Mouse (Mus musculus) kidney, embryonic 16.5 days (tissue): ENCODE measurements around the gene Sertad2. TPM values are rescaled to one million over a fixed set of nuclear protein-coding genes. Genes with fewer than 3 reads are reported as not detected.

Source experiments
- ATAC-seq: fragments of 200-750 bp; cut with Nextera tagmentation; 2 replicates; pipeline ENCODE4 v1.8.0; 2017; ENCODE audit warnings: moderate TSS enrichment; ENCODE audit not compliant: low FRiP score, low TSS enrichment
- H3K27ac ChIP-seq: fragments of 300-500 bp; sonication (generic); 2 replicates; pipeline ENCODE4 v1.5.1; 2014; ENCODE audit warnings: low read length
- H3K27me3 ChIP-seq: fragments of 300-500 bp; sonication (generic); 2 replicates; pipeline ENCODE4 v1.6.1; 2014; ENCODE audit warnings: low read length, control low read depth, mixed read lengths; ENCODE audit not compliant: insufficient read depth
- H3K36me3 ChIP-seq: fragments of 300-500 bp; sonication (generic); 2 replicates; pipeline ENCODE4 v1.6.1; 2014; ENCODE audit warnings: low read length, control low read depth, mixed read lengths; ENCODE audit not compliant: insufficient read depth
- H3K4me1 ChIP-seq: fragments of 300-500 bp; sonication (generic); 2 replicates; pipeline ENCODE4 v1.6.1; 2014; ENCODE audit warnings: low read length, control low read depth, mixed read lengths; ENCODE audit not compliant: insufficient read depth
- H3K4me2 ChIP-seq: fragments of 300-500 bp; sonication (generic); replicated peaks from 2 replicates; pipeline ENCODE4 v1.6.1; 2014; ENCODE audit warnings: low read depth, low read length
- H3K4me3 ChIP-seq: fragments of 300-500 bp; sonication (generic); 2 replicates; pipeline ENCODE4 v1.5.1; 2014; ENCODE audit warnings: mild to moderate bottlenecking, low read length
- H3K9ac ChIP-seq: fragments of 300-500 bp; sonication (generic); replicated peaks from 2 replicates; pipeline ENCODE4 v1.6.1; 2014; ENCODE audit warnings: low read length
- H3K9me3 ChIP-seq: fragments of 300-500 bp; sonication (generic); 2 replicates; pipeline ENCODE4 v1.6.1; 2016; ENCODE audit warnings: low read length, control low read depth
- WGBS: fragments of 180-500 bp; shearing (Covaris S2); extraction: QIAGEN DNeasy Blood & Tissue Kit; methylation state at CpG from one replicate; pipeline ENCODE4 v1.1.7; 2014; 5-methylcytosine and 5-hydroxymethylcytosine counted together
- polyA plus RNA-seq: library from polyadenylated mRNA; unstranded; fragments of >200 nt; fragmentation: Nextera tagmentation; extraction: Ambion mirVana; gene quantifications from 2 replicates; pipeline ENCODE4 v1.2.1, GENCODE M21; 2015

The Sertad2 gene
- polyA plus RNA-seq, 1 experiment from 2014 or later = 33.1 TPM

DNA sequence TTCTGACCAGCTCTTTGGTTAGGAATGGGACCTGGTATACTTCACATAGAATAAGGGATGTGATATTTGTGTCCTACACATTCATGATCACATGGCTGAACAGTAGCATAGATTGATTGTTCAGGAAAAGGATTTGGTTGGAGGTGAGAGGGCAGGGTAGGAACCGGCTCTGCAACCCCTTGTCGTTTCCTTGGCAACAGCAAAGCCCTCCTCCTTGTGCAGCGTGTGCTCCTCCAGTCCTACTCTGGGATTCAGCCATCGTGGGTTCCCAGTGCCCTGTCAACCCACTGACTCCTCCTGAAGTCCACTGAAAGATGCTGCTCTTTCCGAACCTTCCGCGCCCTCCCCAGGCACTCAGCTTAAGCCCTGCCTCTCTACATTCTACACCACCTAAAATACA is 119.8 kb downstream of the Sertad2 start:
- 65% methylated on average over 7 of the region's 7 CpGs for WGBS
- no peak for ATAC-seq
- no peaks in the 10 kb centered on the region for H3K4me1 ChIP-seq
- H3K4me2 ChIP-seq = no peak overlapping the region
- no peak overlapping the region for H3K27ac ChIP-seq
- no peaks in the 10 kb centered on the region for H3K36me3 ChIP-seq
- no peak overlapping the region for H3K9ac ChIP-seq
- H3K9me3 ChIP-seq = no peaks in the 10 kb centered on the region
- no peak overlapping the region for H3K4me3 ChIP-seq
- H3K27me3 ChIP-seq = no peaks in the 10 kb centered on the region

GRCm38 (mm10) chr11:20663580-20664198 is 120.6 kb downstream of the Sertad2 start:
- Histone ChIP-seq H3K36me3 (no peaks in the 10 kb centered on the region), H3K4me3 (no peak overlapping the region), H3K27ac (no peak overlapping the region), H3K9me3 (no peaks in the 10 kb centered on the region), H3K4me1 (no peaks in the 10 kb centered on the region), H3K9ac (no peak overlapping the region), H3K27me3 (no peaks in the 10 kb centered on the region), H3K4me2 (no peak overlapping the region)
- WGBS = 41% methylated on average over 5 of the region's 5 CpGs
- ATAC-seq = no peak

DNA sequence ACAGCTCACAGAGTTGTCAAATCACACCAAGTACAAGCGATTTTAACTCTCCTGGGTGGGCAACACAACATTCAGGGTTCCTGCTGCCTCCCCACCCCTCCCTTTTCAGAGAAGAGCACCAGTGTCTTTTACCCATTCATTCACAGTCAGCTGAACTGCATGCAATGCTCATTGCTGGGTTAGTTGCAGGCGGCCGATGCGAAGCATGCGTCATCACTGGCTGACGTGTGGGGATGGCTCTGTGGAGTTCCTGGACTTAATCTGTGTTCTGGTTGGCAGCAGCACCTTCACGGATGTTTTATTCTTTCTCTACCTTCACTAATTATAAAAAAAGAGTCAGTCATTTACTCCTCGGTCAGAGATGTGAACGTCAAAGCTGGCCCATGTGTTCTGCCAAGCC is 121.8 kb downstream of the Sertad2 start:
- no peaks in the 10 kb centered on the region for H3K9me3 ChIP-seq
- no peak overlapping the region for H3K4me3 ChIP-seq
- no peak overlapping the region for H3K27ac ChIP-seq
- no peaks in the 10 kb centered on the region for H3K4me1 ChIP-seq
- no peak for ATAC-seq
- H3K36me3 ChIP-seq = no peaks in the 10 kb centered on the region
- WGBS = 84% methylated on average over 9 of the region's 9 CpGs
- H3K4me2 ChIP-seq = no peak overlapping the region
- no peak overlapping the region for H3K9ac ChIP-seq
- H3K27me3 ChIP-seq = no peaks in the 10 kb centered on the region

GRCm38 (mm10) chr11:20671789-20672392 is 128.8 kb downstream of the Sertad2 start:
- Histone ChIP-seq H3K4me1 (no peaks in the 10 kb centered on the region), H3K27me3 (no peaks in the 10 kb centered on the region), H3K36me3 (no peaks in the 10 kb centered on the region), H3K9me3 (no peaks in the 10 kb centered on the region), H3K4me2 (no peak overlapping the region), H3K9ac (no peak overlapping the region), H3K4me3 (no peak overlapping the region), H3K27ac (no peak overlapping the region)
- 63% methylated on average over 6 of the region's 6 CpGs for WGBS
- ATAC-seq = 0 out of 2 replicates have a peak, but pooled peaks have one; percentile 8

- Histone ChIP-seq H3K4me2 (no peak overlapping the region), H3K9ac (no peak overlapping the region), H3K9me3 (no peaks in the 10 kb centered on the region), H3K4me1 (no peaks in the 10 kb centered on the region), H3K4me3 (no peak overlapping the region), H3K27me3 (no peaks in the 10 kb centered on the region), H3K27ac (no peak overlapping the region), H3K36me3 (no peaks in the 10 kb centered on the region)
- WGBS = 57% methylated on average over 6 of the region's 6 CpGs
- 0 out of 2 replicates have a peak, but pooled peaks have one; percentile 37 for ATAC-seq
Measured at GRCm38 (mm10) chr11:20672513-20672912, 129.5 kb downstream of the Sertad2 start.

DNA sequence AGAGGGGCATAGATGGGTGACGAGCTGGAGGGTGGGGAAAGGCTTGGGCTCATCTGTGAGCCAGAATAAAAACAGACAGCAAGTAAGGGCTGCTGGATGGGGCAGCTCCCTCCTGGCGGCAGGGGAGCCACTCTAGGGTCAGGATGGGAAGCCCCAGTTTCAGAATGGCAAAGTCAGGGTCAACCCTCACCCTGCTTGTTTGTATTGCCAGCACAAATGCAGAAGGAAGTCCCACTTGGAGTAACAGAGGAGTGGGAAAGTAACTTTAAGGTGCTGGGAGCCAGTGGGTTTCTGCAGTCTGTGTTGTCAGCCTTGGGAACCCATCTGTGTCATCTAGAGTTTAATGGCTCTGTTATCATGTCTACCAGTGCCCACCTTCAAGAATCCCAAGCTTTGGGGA is 136.3 kb downstream of the Sertad2 start:
- no peak for ATAC-seq
- Histone ChIP-seq H3K27ac (no peak overlapping the region), H3K9me3 (no peaks in the 10 kb centered on the region), H3K9ac (no peak overlapping the region), H3K4me1 (no peaks in the 10 kb centered on the region), H3K4me2 (no peak overlapping the region), H3K36me3 (0 out of 2 replicates have a peak, but pooled peaks cover under 1% of the 10 kb centered on the region), H3K4me3 (no peak overlapping the region), H3K27me3 (no peaks in the 10 kb centered on the region)
- 85% methylated on average over 2 of the region's 2 CpGs for WGBS

DNA sequence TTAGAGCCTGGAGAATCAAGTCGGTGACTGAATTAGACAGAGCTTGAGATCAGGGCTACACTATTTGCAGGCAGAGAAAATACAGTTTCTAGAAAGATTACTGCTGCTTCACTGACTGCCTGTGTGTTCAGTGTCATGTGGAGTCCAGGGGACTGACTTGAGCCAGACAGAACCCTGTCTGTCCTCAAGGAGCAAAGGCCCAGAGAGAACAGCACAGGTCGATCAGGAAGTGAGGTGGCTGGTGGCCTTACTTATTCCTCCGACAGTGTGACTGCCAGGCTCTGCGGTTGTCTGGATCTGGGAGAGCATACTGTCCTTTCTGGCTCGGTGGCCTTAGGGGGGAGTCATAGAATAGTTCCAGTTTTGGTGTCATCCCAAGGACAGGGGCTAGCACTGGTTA is 137.7 kb downstream of the Sertad2 start:
- H3K27me3 ChIP-seq = no peaks in the 10 kb centered on the region
- H3K9me3 ChIP-seq = no peaks in the 10 kb centered on the region
- no peak overlapping the region for H3K27ac ChIP-seq
- no peak overlapping the region for H3K4me3 ChIP-seq
- H3K4me1 ChIP-seq = no peaks in the 10 kb centered on the region
- ATAC-seq = no peak
- 90% methylated on average over 5 of the region's 5 CpGs for WGBS
- H3K4me2 ChIP-seq = no peak overlapping the region
- H3K9ac ChIP-seq = no peak overlapping the region
- 0 out of 2 replicates have a peak, but pooled peaks cover 4% of the 10 kb centered on the region for H3K36me3 ChIP-seq

DNA sequence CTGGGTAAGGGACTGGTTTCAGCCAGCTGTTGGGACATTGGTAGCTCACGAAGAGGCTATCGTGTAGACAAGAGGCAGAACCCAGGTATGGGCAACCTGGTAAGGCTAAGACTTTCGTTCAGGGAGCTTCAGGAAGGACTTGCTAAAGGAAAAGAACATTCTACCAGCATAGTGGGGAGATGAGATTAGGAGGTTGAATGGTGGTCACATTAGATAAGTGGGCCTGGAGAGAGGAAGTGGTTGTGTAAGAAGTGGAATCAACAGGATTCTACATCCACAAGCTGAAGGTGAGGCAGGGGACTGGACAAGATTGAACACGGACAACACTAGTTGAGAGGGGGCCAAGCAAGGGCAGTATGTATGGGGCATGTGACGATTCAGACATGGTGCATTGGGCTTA is 138.6 kb downstream of the Sertad2 start:
- Histone ChIP-seq H3K36me3 (0 out of 2 replicates have a peak, but pooled peaks cover 4% of the 10 kb centered on the region), H3K27ac (no peak overlapping the region), H3K4me1 (no peaks in the 10 kb centered on the region), H3K9ac (no peak overlapping the region), H3K4me2 (no peak overlapping the region), H3K4me3 (no peak overlapping the region), H3K9me3 (no peaks in the 10 kb centered on the region), H3K27me3 (no peaks in the 10 kb centered on the region)
- no peak for ATAC-seq
- WGBS = 89% methylated on average over 5 of the region's 5 CpGs

- Histone ChIP-seq H3K4me2 (no peak overlapping the region), H3K27me3 (no peaks in the 10 kb centered on the region), H3K4me1 (no peaks in the 10 kb centered on the region), H3K4me3 (no peak overlapping the region), H3K36me3 (0 out of 2 replicates have a peak, but pooled peaks cover 2% of the 10 kb centered on the region), H3K27ac (no peak overlapping the region), H3K9ac (no peak overlapping the region), H3K9me3 (no peaks in the 10 kb centered on the region)
- 6% methylated on average over 4 of the region's 4 CpGs for WGBS
- ATAC-seq = peak; percentile 74
Measured at GRCm38 (mm10) chr11:20691000-20691399, 147.9 kb downstream of the Sertad2 start.
